Mouse (Mus musculus) heart, adult 8-10 months (tissue): ENCODE results near the gene Tnnc1. TPM values are rescaled to one million over a fixed set of nuclear protein-coding genes. Genes with fewer than 3 reads are reported as not detected.

Experiments used
- DNase-seq: peaks from one replicate; pipeline ENCODE4 v3.0.0; 2022; ENCODE audit warnings: low spot score
- total RNA-seq, 4 experiments: library from RNA; stranded (reverse); gene quantifications; 2 replicates each; pipeline ENCODE4 v1.2.4; 2022

The Tnnc1 gene
- 1,000 to 10,000 TPM; 5,856 to 6,611 (median 6,322) TPM for total RNA-seq

- DNase-seq, result no peak
These were observed at the start of gene Tnnc1 for GRCm38 (mm10) chr14:31208084-31208483. Gene Tnnc1 (plus strand): TSS chr14:31208312.

- DNase-seq, result no peak
These were observed 47.6 kb upstream of the Tnnc1 start for GRCm38 (mm10) chr14:31160196-31161150.

GRCm38 (mm10) chr14:31161191-31161590, 46.9 kb upstream of the Tnnc1 start:
- no peak for DNase-seq

- no peak for DNase-seq
These were observed 46.5 kb upstream of the Tnnc1 start for GRCm38 (mm10) chr14:31161638-31162037.

- no peak for DNase-seq
These were observed 44.0 kb upstream of the Tnnc1 start for GRCm38 (mm10) chr14:31164067-31164466.

GRCm38 (mm10) chr14:31165010-31165409, 43.1 kb upstream of the Tnnc1 start:
- no peak for DNase-seq

- no peak for DNase-seq
These were observed 42.7 kb upstream of the Tnnc1 start for GRCm38 (mm10) chr14:31165458-31165857.

GRCm38 (mm10) chr14:31165991-31166630, 42.0 kb upstream of the Tnnc1 start:
- DNase-seq, result no peak

GRCm38 (mm10) chr14:31166827-31167226, 41.3 kb upstream of the Tnnc1 start:
- no peak for DNase-seq

- peak; percentile 76 for DNase-seq
These were observed 39.7 kb upstream of the Tnnc1 start, which contains the start of gene Stab1 for GRCm38 (mm10) chr14:31168425-31168824. Gene Stab1 (minus strand): TSS chr14:31168641.

- DNase-seq, result no peak
These were observed 38.6 kb upstream of the Tnnc1 start for GRCm38 (mm10) chr14:31169508-31169907.

GRCm38 (mm10) chr14:31170963-31171362, 37.1 kb upstream of the Tnnc1 start:
- no peak for DNase-seq

- DNase-seq, result no peak
These were observed 36.7 kb upstream of the Tnnc1 start for GRCm38 (mm10) chr14:31171386-31171785.

- DNase-seq, result no peak
These were observed 36.3 kb upstream of the Tnnc1 start for GRCm38 (mm10) chr14:31171821-31172220.

GRCm38 (mm10) chr14:31172781-31173455, 35.2 kb upstream of the Tnnc1 start:
- DNase-seq, result peak; percentile 67

- no peak for DNase-seq
These were observed 34.6 kb upstream of the Tnnc1 start for GRCm38 (mm10) chr14:31173537-31173936.

- DNase-seq, result no peak
These were observed 30.8 kb upstream of the Tnnc1 start for GRCm38 (mm10) chr14:31177287-31177686.

- DNase-seq, result no peak
These were observed 30.4 kb upstream of the Tnnc1 start for GRCm38 (mm10) chr14:31177715-31178114.

GRCm38 (mm10) chr14:31179677-31180365, 28.3 kb upstream of the Tnnc1 start:
- DNase-seq, result no peak

GRCm38 (mm10) chr14:31181512-31181911, 26.6 kb upstream of the Tnnc1 start:
- no peak for DNase-seq

GRCm38 (mm10) chr14:31182786-31183290, 25.3 kb upstream of the Tnnc1 start:
- no peak for DNase-seq
